Mouse (Mus musculus): ENCODE data around the gene Smim24. TPM values are rescaled to one million over a fixed set of nuclear protein-coding genes. Genes with fewer than 3 reads are reported as not detected.

Gene Smim24
- polyA plus RNA-seq, 1 experiment from 2014 or later: 1.8 TPM

DNA sequence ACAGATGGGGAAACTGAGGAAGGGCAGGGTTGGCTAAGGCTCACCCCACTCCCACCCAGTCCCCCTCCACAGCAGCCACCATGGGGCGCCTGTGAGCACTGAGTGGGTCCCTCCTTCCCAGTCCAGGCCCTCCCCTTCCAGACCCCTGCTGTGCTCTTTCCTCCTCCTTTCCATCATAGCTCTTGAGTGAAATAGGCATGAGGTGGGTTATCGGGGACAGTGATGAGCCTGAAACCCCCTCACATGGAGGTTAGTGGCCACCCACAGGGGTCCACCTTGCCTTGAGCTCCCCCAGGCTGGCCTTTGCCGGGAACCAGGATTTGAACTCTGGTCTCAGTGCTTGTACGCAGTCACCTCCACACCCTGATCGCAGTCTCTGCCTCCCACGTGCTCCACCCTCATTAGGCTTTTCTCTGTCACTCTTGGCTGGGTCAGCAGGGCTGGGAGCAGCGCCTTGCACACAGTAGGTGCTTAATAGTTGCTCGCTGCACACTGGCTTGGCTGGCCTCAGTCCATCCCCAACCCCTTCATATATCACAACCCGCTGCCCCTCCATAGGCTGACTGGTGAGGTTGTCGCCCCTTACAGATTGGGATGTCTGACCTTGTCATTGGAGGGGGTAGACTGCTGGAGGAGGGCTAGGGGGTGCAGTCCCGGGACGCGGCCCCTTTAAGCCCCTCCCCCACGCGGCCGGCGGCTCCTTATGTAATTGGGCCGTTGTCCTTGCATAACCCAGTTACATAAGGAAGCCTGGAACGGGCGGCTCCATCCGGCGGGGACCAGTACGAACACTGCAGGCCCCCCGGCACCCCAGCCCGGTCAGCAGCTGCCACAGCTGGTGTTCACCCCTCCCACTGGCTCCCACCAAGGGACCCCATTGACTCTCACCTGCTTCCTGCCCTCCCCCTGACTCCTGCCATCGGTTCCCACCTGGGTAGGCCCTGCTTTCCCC, 20.7 kb downstream of the Smim24 start:
- Histone ChIP-seq H3K27me3 (no peaks in the 10 kb centered on the region; the same call in 1 of the 2 replicates), H3K9ac (peak overlapping the region; percentile 35), H3K9me3 (no peaks in the 10 kb centered on the region), H3K4me3 (0 out of 2 replicates have a peak overlapping the region, but pooled peaks have one; percentile 4), H3K4me2 (peak overlapping the region; percentile 32), H3K36me3 (0 out of 2 replicates have a peak, but pooled peaks cover 13% of the 10 kb centered on the region), H3K4me1 (replicated peaks) (peaks cover 100% of the 10 kb centered on the region), H3K27ac (replicated peaks) (peak overlapping the region; percentile 88)
- 24% methylated on average over 26 of the region's 26 CpGs for WGBS
- no peak for ATAC-seq (ENCODE audit: low read depth)

GRCm38 (mm10) chr10:81414682-81415081, 21.8 kb downstream of the Smim24 start:
- peaks cover 98% of the 10 kb centered on the region for H3K4me1 ChIP-seq (replicated peaks)
- H3K27me3 ChIP-seq: no peaks in the 10 kb centered on the region
- H3K4me2 ChIP-seq: peak overlapping the region; percentile 32; the same call in 1 of the 2 replicates
- no peaks in the 10 kb centered on the region for H3K9me3 ChIP-seq
- H3K4me3 ChIP-seq: no peak overlapping the region
- peak overlapping the region; percentile 88 for H3K27ac ChIP-seq (replicated peaks)
- no peak for ATAC-seq (ENCODE audit: low read depth)
- H3K9ac ChIP-seq: no peak overlapping the region
- H3K36me3 ChIP-seq: 0 out of 2 replicates have a peak, but pooled peaks cover 17% of the 10 kb centered on the region

GRCm38 (mm10) chr10:81415146-81415545, 22.3 kb downstream of the Smim24 start:
- no peak overlapping the region for H3K4me3 ChIP-seq
- peak overlapping the region; percentile 88 for H3K27ac ChIP-seq (replicated peaks)
- H3K27me3 ChIP-seq: no peaks in the 10 kb centered on the region
- H3K9me3 ChIP-seq: no peaks in the 10 kb centered on the region
- H3K4me2 ChIP-seq: no peak overlapping the region
- H3K36me3 ChIP-seq: peaks cover 21% of the 10 kb centered on the region; the same call in 1 of the 2 replicates
- WGBS: 70% methylated on average over 5 of the region's 5 CpGs
- no peak overlapping the region for H3K9ac ChIP-seq
- no peak for ATAC-seq (ENCODE audit: low read depth)
- peaks cover 94% of the 10 kb centered on the region for H3K4me1 ChIP-seq (replicated peaks)

- H3K9me3 ChIP-seq: no peaks in the 10 kb centered on the region
- peaks cover 26% of the 10 kb centered on the region; the same call in 1 of the 2 replicates for H3K36me3 ChIP-seq
- no peak overlapping the region for H3K4me2 ChIP-seq
- ATAC-seq (ENCODE audit: low read depth): no peak
- H3K27me3 ChIP-seq: no peaks in the 10 kb centered on the region
- WGBS: 69% methylated on average over 17 of the region's 17 CpGs
- H3K9ac ChIP-seq: 0 out of 2 replicates have a peak overlapping the region, but pooled peaks have one; percentile 45
- peaks cover 88% of the 10 kb centered on the region for H3K4me1 ChIP-seq (replicated peaks)
- no peak overlapping the region for H3K4me3 ChIP-seq
- H3K27ac ChIP-seq (replicated peaks): peak overlapping the region; percentile 88
Measured at GRCm38 (mm10) chr10:81415549-81416310, 22.9 kb downstream of the Smim24 start.

DNA sequence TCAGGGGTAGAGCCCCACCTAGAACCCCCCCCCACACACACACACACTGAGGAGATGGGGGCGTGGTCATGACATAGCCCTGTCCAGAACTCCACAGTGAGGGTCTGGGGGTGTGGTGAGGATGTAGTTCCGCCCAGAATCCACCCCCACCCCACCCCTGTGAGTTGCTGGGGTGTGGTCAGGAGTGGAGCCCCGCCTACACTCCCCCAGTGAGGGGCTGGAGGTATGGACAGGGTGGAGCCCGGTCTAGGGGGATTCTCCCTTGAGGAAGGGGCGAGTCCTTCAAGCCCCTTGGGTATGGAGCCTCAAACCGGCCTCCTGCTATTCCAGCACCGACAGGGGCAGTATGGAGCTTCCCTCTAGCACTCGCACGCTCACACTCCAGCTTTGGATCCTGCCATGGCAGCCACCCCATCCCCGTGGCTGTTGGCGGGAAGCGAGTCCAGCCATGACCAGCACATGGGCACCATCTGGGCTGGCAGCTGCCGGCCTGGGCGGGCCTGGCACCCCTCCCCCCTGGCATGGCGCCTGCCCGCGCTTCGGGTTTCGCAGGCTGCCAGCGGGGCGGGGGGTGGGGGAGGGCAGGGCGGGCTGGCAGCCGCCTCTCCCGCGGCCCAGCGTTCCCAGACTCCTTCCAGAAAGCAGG, 23.9 kb downstream of the Smim24 start:
- WGBS: 2% methylated on average over 26 of the region's 26 CpGs
- H3K27ac ChIP-seq (replicated peaks): peak overlapping the region; percentile 88
- peaks cover 78% of the 10 kb centered on the region for H3K4me1 ChIP-seq (replicated peaks)
- no peaks in the 10 kb centered on the region for H3K27me3 ChIP-seq
- peak; percentile 59 for ATAC-seq (ENCODE audit: low read depth)
- peaks cover 26% of the 10 kb centered on the region; the same call in 1 of the 2 replicates for H3K36me3 ChIP-seq
- no peaks in the 10 kb centered on the region for H3K9me3 ChIP-seq
- H3K4me3 ChIP-seq: peak overlapping the region; percentile 9; the same call in 1 of the 2 replicates
- H3K4me2 ChIP-seq: peak overlapping the region; percentile 49
- peak overlapping the region; percentile 57 for H3K9ac ChIP-seq

- H3K4me3 ChIP-seq: peak overlapping the region; percentile 9; the same call in 1 of the 2 replicates
- ATAC-seq (ENCODE audit: low read depth): no peak; the same call in 1 of the 2 replicates
- no peaks in the 10 kb centered on the region for H3K27me3 ChIP-seq
- H3K36me3 ChIP-seq: peaks cover 23% of the 10 kb centered on the region; the same call in 1 of the 2 replicates
- H3K9me3 ChIP-seq: no peaks in the 10 kb centered on the region
- peak overlapping the region; percentile 88 for H3K27ac ChIP-seq (replicated peaks)
- H3K9ac ChIP-seq: peak overlapping the region; percentile 57
- peaks cover 70% of the 10 kb centered on the region for H3K4me1 ChIP-seq (replicated peaks)
- H3K4me2 ChIP-seq: peak overlapping the region; percentile 49
- 45% methylated on average over 12 of the region's 12 CpGs for WGBS
Measured at GRCm38 (mm10) chr10:81417227-81418215, 24.7 kb downstream of the Smim24 start.

DNA sequence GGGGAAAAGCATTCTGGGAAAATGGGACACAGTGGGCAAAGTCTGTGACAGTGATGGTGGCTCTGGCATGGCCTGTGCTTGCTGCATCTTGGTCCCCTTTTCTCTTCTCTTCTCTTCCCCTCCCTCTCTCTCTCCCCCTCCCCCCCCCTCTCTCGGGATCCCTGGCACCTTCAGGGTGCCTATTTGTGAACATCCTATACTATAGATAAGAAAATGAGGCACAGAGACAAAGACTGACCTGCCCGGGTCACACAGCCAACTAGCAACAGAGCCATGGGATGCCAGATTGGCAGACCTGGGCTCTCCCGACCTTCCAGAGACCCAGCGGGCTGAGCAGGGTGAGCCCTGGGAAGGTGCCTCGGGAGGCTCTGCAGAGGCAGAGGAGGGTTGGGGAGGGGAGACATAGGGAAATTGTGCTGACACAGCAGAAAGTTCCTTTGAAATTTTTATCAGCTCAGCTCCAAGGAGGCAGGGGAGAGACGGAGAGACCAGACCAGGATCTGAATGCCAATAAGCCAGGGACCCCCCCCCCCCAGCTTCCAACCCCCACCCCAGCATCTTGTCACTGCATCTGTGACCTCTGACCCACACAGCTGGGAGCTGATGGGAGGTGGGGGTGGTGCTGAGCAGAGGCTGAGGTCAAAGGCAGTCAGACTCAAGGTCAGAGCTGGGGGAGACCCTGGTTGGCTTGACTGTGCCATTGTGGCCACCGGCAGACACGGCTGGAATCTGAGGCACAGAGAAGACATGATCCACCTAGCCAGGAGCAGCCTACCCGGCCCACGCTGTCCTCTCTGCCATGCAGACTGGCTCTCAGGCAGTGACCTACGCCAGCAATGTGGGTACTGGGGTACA, 25.6 kb downstream of the Smim24 start:
- H3K36me3 ChIP-seq: peaks cover 19% of the 10 kb centered on the region; the same call in 1 of the 2 replicates
- peaks cover 61% of the 10 kb centered on the region for H3K4me1 ChIP-seq (replicated peaks)
- H3K9ac ChIP-seq: peak overlapping the region; percentile 10
- 41% methylated on average over 11 of the region's 11 CpGs for WGBS
- no peak for ATAC-seq (ENCODE audit: low read depth)
- H3K4me3 ChIP-seq: no peak overlapping the region
- H3K27ac ChIP-seq (replicated peaks): peak overlapping the region; percentile 56
- H3K9me3 ChIP-seq: no peaks in the 10 kb centered on the region
- no peak overlapping the region for H3K4me2 ChIP-seq
- no peaks in the 10 kb centered on the region for H3K27me3 ChIP-seq

- Histone ChIP-seq H3K9me3 (no peaks in the 10 kb centered on the region), H3K36me3 (peaks cover 19% of the 10 kb centered on the region; the same call in 1 of the 2 replicates), H3K27ac (replicated peaks) (peak overlapping the region; percentile 56), H3K4me2 (no peak overlapping the region), H3K27me3 (peaks cover 3% of the 10 kb centered on the region; the same call in 1 of the 2 replicates), H3K9ac (peak overlapping the region; percentile 10), H3K4me3 (no peak overlapping the region), H3K4me1 (replicated peaks) (peaks cover 59% of the 10 kb centered on the region)
- ATAC-seq (ENCODE audit: low read depth): no peak
- WGBS: 91% methylated on average over 10 of the region's 10 CpGs
Measured at GRCm38 (mm10) chr10:81419111-81419928, 26.5 kb downstream of the Smim24 start.

GRCm38 (mm10) chr10:81420191-81420767, 27.4 kb downstream of the Smim24 start:
- no peak for ATAC-seq (ENCODE audit: low read depth)
- 86% methylated on average over 40 of the region's 40 CpGs for WGBS
- H3K9ac ChIP-seq: no peak overlapping the region
- H3K27ac ChIP-seq (replicated peaks): no peak overlapping the region
- no peak overlapping the region for H3K4me3 ChIP-seq
- H3K36me3 ChIP-seq: peaks cover 14% of the 10 kb centered on the region; the same call in 1 of the 2 replicates
- H3K27me3 ChIP-seq: peaks cover 10% of the 10 kb centered on the region
- H3K9me3 ChIP-seq: no peaks in the 10 kb centered on the region
- H3K4me2 ChIP-seq: no peak overlapping the region
- H3K4me1 ChIP-seq (replicated peaks): peaks cover 59% of the 10 kb centered on the region
